Mouse (Mus musculus): ENCODE measurements at regions not wholly inside any gene's neighbourhood (a gene's known extent, or its start where the extent isn't known, plus 50 kb on each side); places are given as distances from the start of the nearest gene placed in this dataset.

DNA sequence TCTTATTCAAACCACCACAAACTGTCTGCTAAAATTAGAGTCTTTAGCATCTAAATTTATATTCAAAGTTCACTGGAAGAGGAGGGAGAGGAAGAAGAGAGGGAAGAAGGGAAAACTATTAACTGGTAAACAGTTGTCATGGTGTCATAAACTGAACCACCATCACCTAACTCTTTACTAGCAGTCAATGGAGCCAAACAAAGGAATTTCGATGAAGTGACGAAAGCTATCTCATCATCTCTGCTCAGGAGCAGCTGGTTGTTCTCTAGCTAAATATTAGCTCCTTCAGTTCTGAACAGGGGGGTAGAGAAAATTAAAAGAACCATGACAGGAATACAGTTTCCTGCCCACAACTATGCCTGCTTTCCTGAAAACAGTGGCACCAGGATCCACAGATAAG is 608.9 kb upstream of the Map3k7 start:
- H3K4me3 ChIP-seq (ENCODE audit: control insufficient read depth, low read depth, low read length): no peak overlapping the region
- TF ChIP-seq CTCF (IDR thresholded peaks at IDR 0.05; ENCODE audit: control insufficient read depth, insufficient read depth, insufficient replicate concordance, low read depth, low read length): no peak
- TF ChIP-seq POLR2A (IDR thresholded peaks at IDR 0.05; ENCODE audit: control insufficient read depth, low read depth, low read length): no peak
- no peaks in the 10 kb centered on the region for H3K4me1 ChIP-seq (ENCODE audit: control insufficient read depth, insufficient read depth, low read length)
- no peaks in the 10 kb centered on the region for H3K36me3 ChIP-seq (ENCODE audit: control insufficient read depth, insufficient read depth, low read length)
- H3K27ac ChIP-seq (ENCODE audit: control insufficient read depth, insufficient read depth, low read depth, low read length): no peak overlapping the region
- no peaks in the 10 kb centered on the region for H3K27me3 ChIP-seq (ENCODE audit: control insufficient read depth, insufficient read depth, low read length)

DNA sequence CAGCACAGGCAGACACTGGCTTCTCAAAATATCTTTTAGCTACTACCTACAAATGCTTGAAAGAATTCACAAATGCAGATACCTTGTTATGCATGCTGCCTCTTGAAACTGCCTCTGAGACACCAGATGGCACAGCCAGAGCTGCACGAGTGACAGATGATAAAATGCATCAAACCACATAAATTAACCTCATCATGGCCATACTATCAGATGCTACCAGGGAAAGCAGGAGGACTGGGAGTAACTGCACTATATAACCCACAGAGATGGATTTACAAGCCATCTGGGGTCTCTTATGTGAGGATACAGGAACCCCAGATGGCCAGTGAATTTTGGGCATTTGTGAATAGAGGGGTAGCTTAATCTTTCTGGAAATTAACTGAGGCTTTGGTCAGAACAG is 597.7 kb upstream of the Map3k7 start:
- no peaks in the 10 kb centered on the region for H3K36me3 ChIP-seq (ENCODE audit: control insufficient read depth, insufficient read depth, low read length)
- TF ChIP-seq CTCF (IDR thresholded peaks at IDR 0.05; ENCODE audit: control insufficient read depth, insufficient read depth, insufficient replicate concordance, low read depth, low read length) (no peak), POLR2A (IDR thresholded peaks at IDR 0.05; ENCODE audit: control insufficient read depth, low read depth, low read length) (no peak)
- no peak overlapping the region for H3K4me3 ChIP-seq (ENCODE audit: control insufficient read depth, low read depth, low read length)
- no peaks in the 10 kb centered on the region for H3K4me1 ChIP-seq (ENCODE audit: control insufficient read depth, insufficient read depth, low read length)
- H3K27ac ChIP-seq (ENCODE audit: control insufficient read depth, insufficient read depth, low read depth, low read length): no peak overlapping the region
- H3K27me3 ChIP-seq (ENCODE audit: control insufficient read depth, insufficient read depth, low read length): no peaks in the 10 kb centered on the region

DNA sequence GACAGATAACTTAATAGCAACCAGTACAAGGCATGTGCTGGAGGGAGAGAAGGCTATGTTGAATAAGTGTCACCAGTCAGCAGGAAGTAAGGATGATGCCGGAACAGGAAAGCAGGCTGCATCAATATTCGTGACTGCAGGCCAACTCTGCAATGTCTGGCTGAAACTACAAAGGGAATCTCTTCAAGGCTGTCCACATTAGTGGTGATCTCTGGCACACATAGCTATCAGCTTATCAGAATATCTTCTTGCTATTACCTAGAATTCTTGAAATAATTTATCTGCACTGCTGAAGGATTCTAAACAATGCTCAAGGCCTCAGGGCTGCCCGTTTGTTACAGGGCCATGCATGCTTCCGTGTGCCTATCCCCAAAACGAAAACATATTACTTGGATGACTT is 596.9 kb upstream of the Map3k7 start:
- Histone ChIP-seq H3K27me3 (ENCODE audit: control insufficient read depth, insufficient read depth, low read length) (no peaks in the 10 kb centered on the region), H3K36me3 (ENCODE audit: control insufficient read depth, insufficient read depth, low read length) (no peaks in the 10 kb centered on the region), H3K4me3 (ENCODE audit: control insufficient read depth, low read depth, low read length) (no peak overlapping the region), H3K27ac (ENCODE audit: control insufficient read depth, insufficient read depth, low read depth, low read length) (no peak overlapping the region), H3K4me1 (ENCODE audit: control insufficient read depth, insufficient read depth, low read length) (no peaks in the 10 kb centered on the region)
- TF ChIP-seq CTCF (IDR thresholded peaks at IDR 0.05; ENCODE audit: control insufficient read depth, insufficient read depth, insufficient replicate concordance, low read depth, low read length) (no peak), POLR2A (IDR thresholded peaks at IDR 0.05; ENCODE audit: control insufficient read depth, low read depth, low read length) (no peak)

DNA sequence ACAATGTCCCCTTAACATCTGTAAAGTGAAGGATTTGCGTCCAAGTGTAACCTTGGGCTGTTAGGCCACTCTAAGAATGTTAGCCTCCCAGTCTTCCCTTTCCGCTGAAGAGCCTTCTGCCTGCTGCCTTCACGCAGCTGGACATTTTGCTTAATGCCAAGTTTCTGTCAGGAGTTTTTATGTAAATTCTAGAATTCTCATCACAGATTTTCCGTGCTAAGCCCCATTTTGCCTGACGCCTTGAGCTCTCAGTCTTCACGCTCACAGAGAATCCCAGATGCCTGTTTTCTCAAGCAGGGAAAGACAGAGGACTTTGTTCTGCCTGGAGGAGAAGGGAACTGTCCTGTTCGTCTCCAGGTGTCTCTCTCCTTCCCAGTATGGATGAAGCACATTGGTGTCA is 593.8 kb upstream of the Map3k7 start:
- TF ChIP-seq POLR2A (IDR thresholded peaks at IDR 0.05; ENCODE audit: control insufficient read depth, low read depth, low read length): no peak
- TF ChIP-seq CTCF (IDR thresholded peaks at IDR 0.05; ENCODE audit: control insufficient read depth, insufficient read depth, insufficient replicate concordance, low read depth, low read length): no peak
- H3K4me3 ChIP-seq (ENCODE audit: control insufficient read depth, low read depth, low read length): no peak overlapping the region
- H3K27ac ChIP-seq (ENCODE audit: control insufficient read depth, insufficient read depth, low read depth, low read length): no peak overlapping the region
- no peaks in the 10 kb centered on the region for H3K27me3 ChIP-seq (ENCODE audit: control insufficient read depth, insufficient read depth, low read length)
- H3K36me3 ChIP-seq (ENCODE audit: control insufficient read depth, insufficient read depth, low read length): no peaks in the 10 kb centered on the region
- no peaks in the 10 kb centered on the region for H3K4me1 ChIP-seq (ENCODE audit: control insufficient read depth, insufficient read depth, low read length)

DNA sequence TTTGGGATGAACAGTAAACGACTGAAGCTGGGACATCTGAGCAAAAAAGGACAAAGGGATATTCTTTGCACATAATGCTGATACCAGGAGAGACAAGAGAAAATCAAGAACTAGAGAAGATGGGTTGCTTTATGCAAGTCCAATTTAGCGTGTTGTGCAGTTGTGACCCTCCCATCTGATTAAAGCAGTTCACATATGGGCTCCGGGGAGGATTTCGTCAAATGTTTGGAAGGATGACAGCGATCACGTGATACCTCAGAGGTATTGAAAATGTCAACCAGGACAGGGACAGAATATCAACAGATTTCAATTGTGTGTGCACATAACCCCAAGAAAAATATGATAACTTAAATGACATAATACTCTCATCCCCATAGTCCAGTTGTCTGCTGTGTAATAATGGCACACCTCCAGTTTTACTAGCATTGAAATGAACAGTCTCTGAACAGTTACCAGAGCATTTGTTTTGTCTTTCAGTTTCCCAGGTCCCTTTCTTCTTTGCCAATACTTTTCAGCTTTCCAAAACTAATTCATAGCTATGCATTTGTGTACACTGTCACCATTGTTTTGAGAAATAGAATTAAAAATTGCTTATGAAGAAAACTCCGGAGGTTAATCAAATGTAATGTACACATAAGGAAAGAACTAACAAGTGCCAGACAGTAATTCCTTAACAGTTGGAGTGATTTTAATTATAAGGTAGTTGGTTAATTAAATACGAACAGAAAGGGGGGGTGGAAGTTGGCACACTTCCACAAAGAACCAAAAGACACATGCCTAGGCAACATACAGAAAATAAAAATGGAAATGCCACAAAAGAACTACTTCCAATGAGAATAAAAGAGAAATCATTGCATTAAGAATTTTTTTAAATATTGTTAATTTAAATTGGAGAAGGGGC is 582.6 kb upstream of the Map3k7 start:
- Histone ChIP-seq H3K4me3 (ENCODE audit: control insufficient read depth, low read depth, low read length) (no peak overlapping the region), H3K36me3 (ENCODE audit: control insufficient read depth, insufficient read depth, low read length) (no peaks in the 10 kb centered on the region), H3K27ac (ENCODE audit: control insufficient read depth, insufficient read depth, low read depth, low read length) (no peak overlapping the region), H3K27me3 (ENCODE audit: control insufficient read depth, insufficient read depth, low read length) (no peaks in the 10 kb centered on the region), H3K4me1 (ENCODE audit: control insufficient read depth, insufficient read depth, low read length) (no peaks in the 10 kb centered on the region)
- no peak for TF ChIP-seq POLR2A (IDR thresholded peaks at IDR 0.05; ENCODE audit: control insufficient read depth, low read depth, low read length)

DNA sequence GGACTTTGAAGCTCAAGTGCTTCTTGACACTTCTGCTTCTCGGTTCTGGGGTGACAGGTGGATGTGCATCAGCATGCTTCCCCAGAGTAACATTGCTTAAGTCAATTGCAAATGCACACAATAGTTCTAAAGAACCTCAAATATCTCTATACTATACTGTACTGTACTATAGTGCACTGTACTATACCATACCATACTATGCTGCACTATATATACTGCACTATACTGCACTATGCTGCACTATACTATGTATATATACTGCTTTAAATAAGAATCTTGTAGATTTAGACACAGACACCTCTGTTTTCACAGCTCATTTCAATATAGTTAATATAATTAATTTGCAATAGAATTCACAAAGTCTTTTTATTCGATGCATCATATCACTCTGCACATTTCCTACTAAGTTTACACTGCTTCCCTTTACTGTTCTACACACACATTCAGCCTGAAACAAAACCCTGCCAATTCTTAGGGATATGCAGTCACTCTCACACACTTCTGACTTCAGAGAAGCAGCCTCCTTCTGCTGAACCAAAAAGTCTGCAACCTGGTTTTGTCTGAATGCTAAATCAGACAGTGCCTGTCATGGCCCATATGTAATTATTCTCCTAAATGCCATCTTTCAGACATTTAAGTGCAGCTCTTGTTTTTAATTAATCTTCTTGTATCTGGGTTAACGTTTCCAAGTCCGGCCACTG is 570.8 kb upstream of the Map3k7 start:
- H3K4me3 ChIP-seq (ENCODE audit: control insufficient read depth, low read depth, low read length): no peak overlapping the region
- no peaks in the 10 kb centered on the region for H3K27me3 ChIP-seq (ENCODE audit: control insufficient read depth, insufficient read depth, low read length)
- H3K36me3 ChIP-seq (ENCODE audit: control insufficient read depth, insufficient read depth, low read length): no peaks in the 10 kb centered on the region
- H3K4me1 ChIP-seq (ENCODE audit: control insufficient read depth, insufficient read depth, low read length): no peaks in the 10 kb centered on the region
- no peak overlapping the region for H3K27ac ChIP-seq (ENCODE audit: control insufficient read depth, insufficient read depth, low read depth, low read length)
- TF ChIP-seq CTCF (IDR thresholded peaks at IDR 0.05; ENCODE audit: control insufficient read depth, insufficient read depth, insufficient replicate concordance, low read depth, low read length) (no peak), POLR2A (IDR thresholded peaks at IDR 0.05; ENCODE audit: control insufficient read depth, low read depth, low read length) (no peak)

DNA sequence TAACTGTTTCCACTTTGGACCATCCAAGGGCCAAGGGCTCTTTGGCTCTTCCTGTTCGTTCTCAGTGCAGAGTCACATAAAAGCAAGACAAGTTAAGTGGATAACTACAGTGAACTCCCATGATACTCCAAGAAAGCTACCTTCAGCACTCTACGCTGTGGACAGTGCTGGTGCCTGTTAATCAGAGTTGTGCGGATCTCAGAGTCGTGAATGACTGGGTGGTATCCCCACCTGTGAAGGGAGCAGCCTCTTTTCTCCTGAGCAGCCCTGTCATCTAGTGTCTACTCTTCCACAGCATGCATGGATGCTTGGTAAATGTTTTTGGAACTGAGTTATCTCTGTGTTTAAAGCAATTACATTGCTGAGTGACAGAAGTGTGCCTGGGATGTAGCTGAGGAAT is 568.4 kb upstream of the Map3k7 start:
- TF ChIP-seq CTCF (IDR thresholded peaks at IDR 0.05; ENCODE audit: control insufficient read depth, insufficient read depth, insufficient replicate concordance, low read depth, low read length) (no peak), POLR2A (IDR thresholded peaks at IDR 0.05; ENCODE audit: control insufficient read depth, low read depth, low read length) (no peak)
- H3K4me1 ChIP-seq (ENCODE audit: control insufficient read depth, insufficient read depth, low read length): no peaks in the 10 kb centered on the region
- H3K27ac ChIP-seq (ENCODE audit: control insufficient read depth, insufficient read depth, low read depth, low read length): no peak overlapping the region
- H3K27me3 ChIP-seq (ENCODE audit: control insufficient read depth, insufficient read depth, low read length): no peaks in the 10 kb centered on the region
- no peak overlapping the region for H3K4me3 ChIP-seq (ENCODE audit: control insufficient read depth, low read depth, low read length)
- no peaks in the 10 kb centered on the region for H3K36me3 ChIP-seq (ENCODE audit: control insufficient read depth, insufficient read depth, low read length)
